ENCODE assay signal across 8 mouse cellular contexts in genomic region chr7:19823256-19824181, GRCm38 (mm10). TPM values are rescaled to one million over a fixed set of nuclear protein-coding genes. Genes with fewer than 3 reads are reported as not detected.
DNase-seq lines count a peak whose midpoint lies in the region; ATAC-seq and TF ChIP-seq lines count a peak whose summit lies in the region.

No protein-coding gene starts in this region.

- intact Hi-C loops in gastrocnemius, adult 2 months (cut with DNase I), result no loop called here
- intact Hi-C loops in heart, postnatal 10 days (cut with DNase I), result loop anchor here (2.0 kb wide), 1 partner anchor 19 kb away; no protein-coding TSS in a partner anchor

- H3K4me1 ChIP-seq in G1E (ENCODE audit: insufficient read depth, low read depth, low read length), result peaks cover 43% of the 10 kb centered on the region
- peaks cover 31% of the 10 kb centered on the region for H3K4me1 ChIP-seq in liver, postnatal 0 days (ENCODE audit: insufficient read depth)

- peak overlapping the region; percentile 89 for H3K4me2 ChIP-seq in liver, postnatal 0 days (ENCODE audit: low read depth, low read length)

- H3K9ac ChIP-seq in liver, postnatal 0 days (replicated peaks), result peak overlapping the region; percentile 31; the same call in 1 of the 2 replicates

- no peak for TF ChIP-seq EP300 in liver, postnatal 0 days (IDR thresholded peaks at IDR 0.05; ENCODE audit: low read depth)

- H3K9me3 ChIP-seq in G1E (replicated peaks), result no peaks in the 10 kb centered on the region
- H3K9me3 ChIP-seq in liver, postnatal 0 days (ENCODE audit: low read length), result no peaks in the 10 kb centered on the region

- no peak for ATAC-seq in G1E (ENCODE audit: extremely low read depth, insufficient number of reproducible peaks, low FRiP score, poor library complexity, severe bottlenecking)
- peak; percentile 4 for ATAC-seq in liver, postnatal 0 days

- 17% methylated on average over 16 of the region's 16 CpGs for WGBS in liver, postnatal 0 days (ENCODE audit: insufficient replicate concordance)

- H3K27me3 ChIP-seq in G1E (ENCODE audit: insufficient read depth, low read length), result peaks cover 47% of the 10 kb centered on the region
- H3K27me3 ChIP-seq in liver, postnatal 0 days (ENCODE audit: insufficient read depth, low read length), result no peaks in the 10 kb centered on the region

- H3K4me3 ChIP-seq in gastrocnemius, adult 2 months, result peak overlapping the region; percentile 79
- H3K4me3 ChIP-seq in G1E (ENCODE audit: low read depth, low read length), result peak overlapping the region; percentile 31; the same call in 1 of the 2 replicates
- H3K4me3 ChIP-seq in liver, postnatal 0 days (ENCODE audit: low read depth, low read length), result peak overlapping the region; percentile 69; the same call in 1 of the 2 replicates

- H3K27ac ChIP-seq in gastrocnemius, adult 2 months, result peak overlapping the region; percentile 86
- peak overlapping the region; percentile 92 for H3K27ac ChIP-seq in liver, postnatal 0 days (ENCODE audit: low read depth)

- no peaks in the 10 kb centered on the region for H3K36me3 ChIP-seq in G1E (replicated peaks)
- H3K36me3 ChIP-seq in liver, postnatal 0 days (replicated peaks; ENCODE audit: insufficient read depth, low read length), result peaks cover 9% of the 10 kb centered on the region; the same call in 1 of the 2 replicates

- no peak for TF ChIP-seq CTCF in gastrocnemius, adult 2 months (IDR thresholded peaks at IDR 0.05)
- TF ChIP-seq CTCF in G1E (IDR thresholded peaks at IDR 0.05; ENCODE audit: low read depth, low read length), result no peak
- no peak for TF ChIP-seq CTCF in liver, postnatal 0 days (IDR thresholded peaks at IDR 0.05; ENCODE audit: low read depth)

- no peak for DNase-seq in gastrocnemius, adult 2 months
- DNase-seq in gastrocnemius, adult 18-20 months (ENCODE audit: low spot score), result no peak
- no peak for DNase-seq in G1E (ENCODE audit: low spot score)
- DNase-seq in heart, postnatal 10 days, result peak; percentile 52 to 54
- peak; percentile 27 for DNase-seq in liver, postnatal 0 days
- DNase-seq in testis, postnatal 14 days (ENCODE audit: low spot score), result peak; percentile 27
- no peak for DNase-seq in retina, embryonic 14.5 days (ENCODE audit: low spot score)
- DNase-seq in spleen, adult 18-20 months, result no peak

RNA-seq across cellular contexts. Expression of gene Bcl3, which starts 0.9 kb away (rescaled TPM):
- total RNA-seq in gastrocnemius, adult 2 months (2021), result 1 to 10 TPM; 1.3 to 1.5 TPM
- 1 to 10 TPM; 1.0 to 2.0 TPM for total RNA-seq in gastrocnemius, adult 18-20 months (2021)
- total RNA-seq in G1E (2014; fragmentation: Nextera tagmentation) (2.7 TPM in 1 of 2 replicates, not detected in the other), G1E (2017) (0.71 and 1.1 TPM in 2 replicates)
- polyA plus RNA-seq in G1E (2012), result 6.1 and 6.6 TPM in 2 replicates
- 1 to 10 TPM; 5.6 to 5.7 TPM for total RNA-seq in heart, postnatal 10 days (2021)
- polyA plus RNA-seq in liver, postnatal 0 days (2015; fragmentation: Nextera tagmentation; extraction: Ambion mirVana), result 5.4 and 11.2 TPM in 2 replicates

RNA-seq across cellular contexts. Expression of gene Cblc, which starts 26.9 kb away (rescaled TPM):
- not detected for total RNA-seq in gastrocnemius, adult 2 months (2021)
- not detected for total RNA-seq in gastrocnemius, adult 18-20 months (2021)
- total RNA-seq in G1E (2014; fragmentation: Nextera tagmentation) (not detected in 2 replicates), G1E (2017) (not detected in 2 replicates)
- polyA plus RNA-seq in G1E (2012), result not detected in 2 replicates
- total RNA-seq in heart, postnatal 10 days (2021), result under 1 TPM in 1 of 2 experiments, not detected in 1; 0.50 TPM
- polyA plus RNA-seq in liver, postnatal 0 days (2015; fragmentation: Nextera tagmentation; extraction: Ambion mirVana), result 9.6 and 10.8 TPM in 2 replicates

RNA-seq across cellular contexts. Expression of gene Gm19345, which starts 28.3 kb away (rescaled TPM):
- not detected for total RNA-seq in gastrocnemius, adult 2 months (2021)
- total RNA-seq in gastrocnemius, adult 18-20 months (2021), result not detected
- total RNA-seq in G1E (2014; fragmentation: Nextera tagmentation) (not detected in 2 replicates), G1E (2017) (not detected in 2 replicates)
- polyA plus RNA-seq in G1E (2012), result not detected in 2 replicates
- total RNA-seq in heart, postnatal 10 days (2021), result not detected
- 0.18 and 0.19 TPM in 2 replicates for polyA plus RNA-seq in liver, postnatal 0 days (2015; fragmentation: Nextera tagmentation; extraction: Ambion mirVana)

RNA-seq across cellular contexts. Expression of gene Ceacam16, which starts 37.6 kb away (rescaled TPM):
- not detected for total RNA-seq in gastrocnemius, adult 2 months (2021)
- not detected for total RNA-seq in gastrocnemius, adult 18-20 months (2021)
- 1.7 and 4.1 TPM in 2 replicates for total RNA-seq in G1E (2014; fragmentation: Nextera tagmentation)
- total RNA-seq in G1E (2017), result 2.3 and 2.8 TPM in 2 replicates
- polyA plus RNA-seq in G1E (2012), result 2.2 and 3.2 TPM in 2 replicates
- not detected for total RNA-seq in heart, postnatal 10 days (2021)
- polyA plus RNA-seq in liver, postnatal 0 days (2015; fragmentation: Nextera tagmentation; extraction: Ambion mirVana), result 0.09 TPM in 1 of 2 replicates, not detected in the other

RNA-seq across cellular contexts. Expression of gene Bcam, which starts 52.7 kb away (rescaled TPM):
- 10 to 100 TPM; 21.9 to 26.7 TPM for total RNA-seq in gastrocnemius, adult 2 months (2021)
- 10 to 100 TPM; 17.4 to 28.5 TPM for total RNA-seq in gastrocnemius, adult 18-20 months (2021)
- total RNA-seq in G1E (2014; fragmentation: Nextera tagmentation) (not detected in 2 replicates), G1E (2017) (0.05 TPM in 1 of 2 replicates, not detected in the other)
- polyA plus RNA-seq in G1E (2012), result not detected in 2 replicates
- total RNA-seq in heart, postnatal 10 days (2021), result 100 to 1,000 TPM; 299 to 317 TPM
- polyA plus RNA-seq in liver, postnatal 0 days (2015; fragmentation: Nextera tagmentation; extraction: Ambion mirVana), result 8.8 and 9.3 TPM in 2 replicates

Comparison
In these comparisons a context has a peak if more than half of its experiments do, and no peak if none do; other contexts are left out.
1. DNase-seq: peak in heart, postnatal 10 days (2 of 2), liver, postnatal 0 days (single experiment) and testis, postnatal 14 days (single experiment); none in gastrocnemius, adult 2 months (single experiment), gastrocnemius, adult 18-20 months (single experiment), G1E (single experiment), retina, embryonic 14.5 days (single experiment) and spleen, adult 18-20 months (0 of 2).
2. Peak in every context shown above with its lines, with median percentiles within 50 percentile points of each other: H3K4me3 ChIP-seq.